Mouse (Mus musculus) lung, adult 2 months (tissue): ENCODE measurements around the gene Prkch.

ENCODE experiments used
- CTCF ChIP-seq: fragments of 200-500 bp; IDR thresholded peaks from 2 replicates; pipeline ENCODE4 v1.5.1; 2011; ENCODE audit warnings: mild to moderate bottlenecking, low read length, control low read depth; ENCODE audit not compliant: insufficient read depth
- POLR2A ChIP-seq: fragments of 200-500 bp; IDR thresholded peaks from 2 replicates; pipeline ENCODE4 v1.6.1; 2011; ENCODE audit warnings: low read depth, mild to moderate bottlenecking, control low read depth, low read length, borderline replicate concordance; ENCODE audit errors: extremely low read depth

GRCm38 (mm10) chr12:73776401-73776945 is 191.9 kb downstream of the Prkch start:
- no peak for TF ChIP-seq CTCF
- TF ChIP-seq POLR2A = no peak
